Mouse (Mus musculus) spleen, adult 2 months (tissue): ENCODE measurements around the gene Slc39a11. TPM values are rescaled to one million over a fixed set of nuclear protein-coding genes. Genes with fewer than 3 reads are reported as not detected.

Experiments
- DNase-seq, 2 experiments: peaks; one replicate each; pipeline versions ENCODE4 v3.0.0 to v3.0.0-alpha.2; 2012 to 2021; ENCODE audit warnings: low spot score in 2 of 2, low read depth in 1 of 2
- H3K27ac ChIP-seq: fragments of 200-500 bp; 2 replicates; pipeline ENCODE4 v1.5.1; 2012; ENCODE audit warnings: low read length, inconsistent platforms; ENCODE audit not compliant: insufficient read depth
- H3K27me3 ChIP-seq: fragments of 200-500 bp; 2 replicates; pipeline ENCODE4 v1.6.1; 2012; ENCODE audit warnings: mild to moderate bottlenecking, moderate library complexity, low read length, inconsistent platforms; ENCODE audit not compliant: control insufficient read depth, insufficient read depth
- H3K36me3 ChIP-seq: fragments of 200-500 bp; 2 replicates; pipeline ENCODE4 v1.6.1; 2012; ENCODE audit warnings: mild to moderate bottlenecking, low read length, inconsistent platforms; ENCODE audit not compliant: control insufficient read depth, insufficient read depth
- H3K4me1 ChIP-seq: fragments of 200-500 bp; 2 replicates; pipeline ENCODE4 v1.6.1; 2011; ENCODE audit warnings: inconsistent platforms; ENCODE audit not compliant: control insufficient read depth, insufficient read depth, insufficient read length
- H3K4me3 ChIP-seq: fragments of 200-500 bp; 2 replicates; pipeline ENCODE4 v1.5.1; 2011; ENCODE audit warnings: mild to moderate bottlenecking, inconsistent platforms; ENCODE audit not compliant: insufficient read depth, insufficient read length; ENCODE audit errors: extremely low read depth
- CTCF ChIP-seq: fragments of 200-500 bp; IDR thresholded peaks from 2 replicates; pipeline ENCODE4 v1.5.1; 2011; ENCODE audit warnings: mild to moderate bottlenecking, inconsistent platforms; ENCODE audit not compliant: insufficient read depth, insufficient read length, insufficient replicate concordance; ENCODE audit errors: extremely low read depth
- POLR2A ChIP-seq: fragments of 200-500 bp; IDR thresholded peaks from 2 replicates; pipeline ENCODE4 v1.6.1; 2011; ENCODE audit warnings: low read depth, low read length, inconsistent platforms
- WGBS: fragments of 180-500 bp; shearing (Covaris S2); methylation state at CpG from one replicate; pipeline ENCODE4 v1.1.7; 2018; 5-methylcytosine and 5-hydroxymethylcytosine counted together
- polyA plus RNA-seq: library from polyadenylated mRNA; depleted of rRNA; stranded (reverse); fragments of >200 nt; gene quantifications from 2 replicates; pipeline ENCODE4 v1.2.3, GENCODE M21; 2012

Gene Slc39a11
- polyA plus RNA-seq, 1 experiment = 11.6 TPM

DNA sequence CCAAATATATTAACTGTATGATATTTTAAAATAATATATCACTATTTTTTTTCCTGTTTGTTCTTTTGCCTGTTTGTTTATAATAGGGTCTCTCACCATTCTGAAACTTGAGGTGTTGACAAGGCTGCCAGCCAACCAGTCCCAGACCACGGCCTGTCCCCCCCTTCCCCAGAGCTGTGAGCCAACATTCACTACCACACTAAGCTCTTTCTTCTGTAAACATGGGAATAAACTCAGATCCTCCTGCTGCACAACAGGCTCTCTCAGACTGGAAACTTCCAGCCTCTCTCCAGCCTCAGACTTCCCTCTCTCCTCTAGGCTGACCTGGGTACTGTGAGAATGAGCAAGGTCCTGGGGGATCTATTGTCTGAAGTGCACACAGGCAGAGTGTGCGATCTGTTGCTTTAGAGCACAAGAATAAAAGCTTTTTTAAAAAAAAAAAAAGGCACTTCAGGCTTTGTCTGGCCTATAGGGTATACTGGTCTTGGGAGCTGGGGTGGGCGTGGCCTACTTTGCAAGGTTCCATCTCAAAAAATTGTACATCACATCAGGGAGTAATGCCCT lies 322.3 kb downstream of the Slc39a11 start:
- TF ChIP-seq CTCF (no peak), POLR2A (no peak)
- no peak overlapping the region for H3K27ac ChIP-seq
- no peaks in the 10 kb centered on the region for H3K4me1 ChIP-seq
- 96% methylated on average over 3 of the region's 3 CpGs for WGBS
- no peak overlapping the region for H3K4me3 ChIP-seq
- no peak for DNase-seq
- no peaks in the 10 kb centered on the region for H3K36me3 ChIP-seq
- no peaks in the 10 kb centered on the region for H3K27me3 ChIP-seq

DNA sequence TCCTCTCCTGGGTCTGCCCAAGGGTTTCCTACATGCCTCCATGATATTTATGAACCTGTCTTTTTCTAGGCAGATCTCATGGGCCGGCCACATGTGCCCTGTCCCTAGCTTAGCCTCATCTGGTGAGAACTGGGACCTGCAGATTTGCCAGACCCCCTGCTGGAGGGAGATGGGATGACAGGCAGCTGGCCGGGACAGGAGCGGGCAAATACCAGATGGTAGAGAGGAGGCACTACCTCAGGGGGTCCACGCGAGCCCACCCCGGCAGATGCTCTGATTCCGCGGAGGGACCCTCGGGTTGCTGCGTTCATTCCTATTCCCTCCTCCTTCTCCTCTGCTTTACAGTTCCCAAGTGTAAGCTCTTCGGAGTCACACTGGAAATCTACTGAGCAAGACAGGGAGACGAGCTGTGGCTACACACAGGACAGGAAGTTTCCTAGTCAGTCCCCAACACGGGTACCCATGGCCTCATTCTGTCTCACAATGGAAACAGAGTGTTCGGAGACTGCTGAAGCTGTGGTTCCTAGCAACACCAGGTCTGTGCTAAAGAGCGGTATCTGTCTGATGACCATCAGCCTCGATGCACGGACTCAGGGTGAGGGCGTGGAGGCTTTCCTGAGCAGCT lies 323.4 kb downstream of the Slc39a11 start:
- 48% methylated on average over 18 of the region's 18 CpGs for WGBS
- Histone ChIP-seq H3K27ac (no peak overlapping the region), H3K27me3 (no peaks in the 10 kb centered on the region), H3K4me3 (no peak overlapping the region), H3K4me1 (no peaks in the 10 kb centered on the region), H3K36me3 (no peaks in the 10 kb centered on the region)
- TF ChIP-seq CTCF (peak; percentile 82), POLR2A (no peak)
- peak in 1 of 2 experiments; percentile 56 for DNase-seq

DNA sequence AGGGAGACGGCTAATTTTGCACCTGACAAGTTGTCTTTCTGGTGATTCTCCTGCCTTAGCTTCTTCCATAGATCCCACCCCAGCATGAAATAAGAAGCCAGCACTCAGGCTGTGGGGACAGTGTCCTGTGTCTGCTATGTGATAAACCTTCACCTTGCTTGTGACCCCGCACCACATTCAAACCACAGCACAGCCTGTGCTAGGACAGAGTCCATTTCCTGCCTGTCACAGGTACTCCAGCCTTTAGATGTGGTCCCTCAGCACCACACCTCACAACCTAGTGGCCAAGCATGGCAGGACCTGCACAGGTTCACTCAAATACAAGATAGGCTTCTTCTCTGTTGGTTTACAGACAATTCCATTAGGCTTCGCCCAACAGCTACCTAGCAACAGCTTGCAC lies 328.3 kb downstream of the Slc39a11 start:
- 88% methylated on average over 3 of the region's 3 CpGs for whole genome bisulfite sequencing
- no peak for TF ChIP-seq CTCF
- TF ChIP-seq POLR2A = no peak
- Histone ChIP-seq H3K27ac (no peak overlapping the region), H3K4me3 (no peak overlapping the region), H3K4me1 (no peaks in the 10 kb centered on the region), H3K27me3 (no peaks in the 10 kb centered on the region), H3K36me3 (no peaks in the 10 kb centered on the region)
- DNase-seq = no peak

DNA sequence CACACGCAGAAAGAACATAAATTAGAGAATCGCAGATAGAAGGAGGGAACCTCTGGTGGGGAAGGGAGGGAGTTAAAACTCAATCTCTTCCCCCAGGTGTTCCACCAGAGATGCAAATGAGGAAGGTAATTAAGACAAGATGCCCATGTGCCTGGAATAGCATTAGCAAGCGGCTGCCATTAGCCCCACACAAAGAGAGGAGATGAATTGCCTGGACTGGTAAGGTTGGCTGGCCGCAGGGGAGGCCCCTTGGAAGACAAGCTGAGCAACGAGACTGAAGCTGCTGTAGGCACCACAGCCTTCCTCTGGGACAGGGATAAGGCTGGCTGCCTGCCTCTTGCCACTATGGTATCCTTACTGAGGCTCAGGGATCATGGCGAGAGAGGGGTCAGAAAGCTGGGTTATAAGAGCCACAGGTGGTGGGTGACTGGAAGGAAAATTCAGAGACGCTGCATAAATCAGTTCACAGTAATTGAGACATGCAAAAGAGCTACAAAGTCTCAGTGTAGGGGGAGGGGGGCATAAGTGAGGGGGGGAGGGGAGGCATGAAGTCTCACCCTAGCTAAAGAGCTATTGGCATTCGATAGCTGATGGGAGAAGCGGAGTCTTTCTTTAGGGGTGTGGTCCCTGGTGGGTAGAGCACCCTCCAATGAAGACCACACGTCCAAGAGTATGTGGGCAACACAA lies 340.5 kb downstream of the Slc39a11 start:
- Histone ChIP-seq H3K4me3 (no peak overlapping the region), H3K27me3 (no peaks in the 10 kb centered on the region), H3K36me3 (no peaks in the 10 kb centered on the region), H3K4me1 (no peaks in the 10 kb centered on the region), H3K27ac (no peak overlapping the region)
- no peak for TF ChIP-seq CTCF
- TF ChIP-seq POLR2A = no peak
- no peak for DNase-seq
- WGBS = 84% methylated on average over 10 of the region's 10 CpGs

DNA sequence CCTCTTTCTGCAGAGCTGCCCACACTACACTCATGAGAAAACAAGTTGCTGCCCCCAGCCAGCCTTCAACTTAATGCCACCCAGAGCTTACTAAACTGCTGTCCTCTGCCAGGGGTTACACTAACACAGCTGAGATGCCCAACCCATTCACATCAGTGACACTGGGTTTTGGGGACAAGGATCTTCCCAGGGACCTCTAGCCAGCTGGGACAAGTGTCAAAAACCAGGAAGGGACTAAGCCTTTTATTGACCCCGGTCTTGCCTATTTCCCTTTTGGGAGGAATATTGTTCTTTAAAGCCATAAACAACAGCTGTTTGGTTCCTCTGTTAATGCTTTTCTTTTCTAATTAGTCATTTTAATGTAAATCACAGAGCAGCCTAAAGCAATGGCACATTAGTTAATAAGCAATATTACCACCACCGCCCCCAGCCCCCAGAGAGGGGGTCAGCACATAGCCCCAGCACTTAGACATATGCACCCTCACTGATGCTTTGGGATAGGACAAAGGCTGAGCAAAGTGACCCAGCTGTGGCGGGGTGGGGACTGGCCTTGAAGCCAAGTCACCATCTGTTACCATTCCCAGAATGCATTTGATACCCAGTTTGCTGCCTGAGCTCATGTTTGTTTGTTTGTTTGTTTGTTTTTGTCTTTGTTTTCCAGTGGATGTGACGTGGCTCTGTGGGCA lies 341.5 kb downstream of the Slc39a11 start:
- Histone ChIP-seq H3K27me3 (no peaks in the 10 kb centered on the region), H3K27ac (no peak overlapping the region), H3K4me3 (no peak overlapping the region), H3K36me3 (no peaks in the 10 kb centered on the region), H3K4me1 (no peaks in the 10 kb centered on the region)
- no peak for TF ChIP-seq POLR2A
- TF ChIP-seq CTCF = no peak
- DNase-seq = no peak
- 90% methylated on average over 4 of the region's 4 CpGs for WGBS

DNA sequence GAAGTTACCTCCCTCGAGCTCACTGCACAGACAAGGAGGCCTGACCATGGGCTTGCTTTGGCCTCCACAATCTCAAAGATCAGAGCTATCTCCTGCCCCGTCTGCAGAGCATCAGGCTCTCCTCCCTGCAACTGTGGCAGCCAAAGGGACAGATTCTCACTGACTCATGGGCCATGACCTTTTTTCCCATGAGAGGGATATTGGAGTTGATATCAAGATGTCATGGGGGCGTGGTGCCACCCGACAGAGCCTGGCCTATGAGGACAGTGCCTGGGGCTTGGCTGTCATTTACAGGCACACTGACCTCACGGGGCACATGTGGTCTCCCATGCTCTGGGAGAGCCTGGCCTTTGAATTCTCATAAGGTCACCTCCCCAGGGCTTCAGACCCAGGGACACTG lies 346.7 kb downstream of the Slc39a11 start:
- WGBS = 85% methylated on average over 5 of the region's 5 CpGs
- Histone ChIP-seq H3K36me3 (no peaks in the 10 kb centered on the region), H3K4me3 (no peak overlapping the region), H3K27ac (no peak overlapping the region), H3K27me3 (no peaks in the 10 kb centered on the region), H3K4me1 (no peaks in the 10 kb centered on the region)
- TF ChIP-seq CTCF (no peak), POLR2A (no peak)
- DNase-seq = no peak
